Mouse (Mus musculus) liver (tissue): ENCODE results near the gene Zfp574.

Experiments
- DNase-seq: peaks from one replicate; pipeline ENCODE4 v3.0.0-alpha.2; 2020; ENCODE audit warnings: mixed read lengths

Gene Zfp574

GRCm38 (mm10) chr7:25073924-25074323 lies 1.6 kb downstream of the Zfp574 start:
- DNase-seq: no peak

- no peak for DNase-seq
Observed at GRCm38 (mm10) chr7:25076296-25076662, 3.9 kb downstream of the Zfp574 start.

GRCm38 (mm10) chr7:25076663-25077413 lies 4.5 kb downstream of the Zfp574 start:
- peak; percentile 98 for DNase-seq

- DNase-seq: no peak
Observed at GRCm38 (mm10) chr7:25077414-25077755, 5.0 kb downstream of the Zfp574 start.

- DNase-seq: peak; percentile 23
Observed at GRCm38 (mm10) chr7:25079496-25080026, 7.2 kb downstream of the Zfp574 start.

- DNase-seq: no peak
Observed at GRCm38 (mm10) chr7:25080431-25080830, 8.1 kb downstream of the Zfp574 start.

- DNase-seq: no peak
Observed at GRCm38 (mm10) chr7:25082510-25082909, 10.1 kb downstream of the Zfp574 start.

- peak; percentile 22 for DNase-seq
Observed at GRCm38 (mm10) chr7:25084621-25085020, 12.3 kb downstream of the Zfp574 start.

GRCm38 (mm10) chr7:25086656-25087055 lies 14.3 kb downstream of the Zfp574 start:
- no peak for DNase-seq

- no peak for DNase-seq
Observed at GRCm38 (mm10) chr7:25087256-25087912, 15.0 kb downstream of the Zfp574 start.

- no peak for DNase-seq
Observed at GRCm38 (mm10) chr7:25087972-25088371, 15.6 kb downstream of the Zfp574 start.

GRCm38 (mm10) chr7:25088531-25088930 lies 16.2 kb downstream of the Zfp574 start:
- no peak for DNase-seq

- no peak for DNase-seq
Observed at GRCm38 (mm10) chr7:25088968-25089367, 16.6 kb downstream of the Zfp574 start.

- no peak for DNase-seq
Observed at GRCm38 (mm10) chr7:25089875-25090274, 17.5 kb downstream of the Zfp574 start.

GRCm38 (mm10) chr7:25098169-25098568 lies 25.8 kb downstream of the Zfp574 start:
- DNase-seq: no peak

GRCm38 (mm10) chr7:25099581-25099980 lies 27.2 kb downstream of the Zfp574 start:
- DNase-seq: no peak

GRCm38 (mm10) chr7:25105411-25106160 lies 33.2 kb downstream of the Zfp574 start:
- DNase-seq: peak; percentile 80

- DNase-seq: peak; percentile 29
Observed at GRCm38 (mm10) chr7:25106790-25107502, 34.6 kb downstream of the Zfp574 start.

- DNase-seq: no peak
Observed at GRCm38 (mm10) chr7:25109355-25109754, 37.0 kb downstream of the Zfp574 start.

GRCm38 (mm10) chr7:25110336-25110735 lies 38.0 kb downstream of the Zfp574 start:
- no peak for DNase-seq

GRCm38 (mm10) chr7:25112178-25112955 lies 40.0 kb downstream of the Zfp574 start:
- DNase-seq: no peak
